Mouse (Mus musculus) heart, postnatal 14 days (tissue): ENCODE measurements at regions not wholly inside any gene's neighbourhood (a gene's known extent, or its start where the extent isn't known, plus 50 kb on each side); places are given as distances from the start of the nearest gene placed in this dataset.
A peak's percentile ranks its signal among the peaks of the same experiment; 100 is the strongest.

Experiments used
- DNase-seq, 2 experiments: peaks; one replicate each; pipeline ENCODE4 v3.0.0; 2021 to 2022
- intact Hi-C: fragments of 180-260 bp; cut with DNase I; formaldehyde crosslinking; loops from one replicate; pipeline ENCODE4 v1.15.1; 2025

DNA sequence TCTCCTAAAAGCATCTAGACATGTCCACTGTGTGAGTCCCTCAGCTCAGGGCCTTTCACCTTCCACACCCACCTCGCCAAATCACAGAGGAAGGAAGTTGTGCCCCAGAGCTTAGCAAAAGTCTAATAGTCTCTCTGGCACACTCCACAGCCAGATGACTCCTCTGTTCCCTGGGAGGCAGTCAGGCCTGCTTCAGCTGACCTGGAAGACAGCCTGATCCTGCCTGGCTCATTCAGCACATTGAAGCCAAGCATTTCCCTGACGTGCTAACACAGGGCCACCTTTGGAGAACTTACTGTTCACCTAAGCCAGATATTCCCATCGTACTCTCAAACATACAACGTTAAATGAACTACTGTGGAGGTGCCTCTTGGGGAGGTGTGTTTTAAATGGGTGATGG is 87.2 kb upstream of the Nphp3 start:
- intact Hi-C loops: no loop called here
- peak; percentile 7 for DNase-seq

- intact Hi-C loops: no loop called here
- DNase-seq: no peak
Measured at GRCm38 (mm10) chr9:103917771-103918170, 84.6 kb upstream of the Nphp3 start.

- intact Hi-C loops: no loop called here
- no peak for DNase-seq
Measured at GRCm38 (mm10) chr9:103922356-103922755, 80.0 kb upstream of the Nphp3 start.

- intact Hi-C loops: no loop called here
- DNase-seq: no peak
Measured at GRCm38 (mm10) chr9:103924641-103925040, 77.7 kb upstream of the Nphp3 start.

DNA sequence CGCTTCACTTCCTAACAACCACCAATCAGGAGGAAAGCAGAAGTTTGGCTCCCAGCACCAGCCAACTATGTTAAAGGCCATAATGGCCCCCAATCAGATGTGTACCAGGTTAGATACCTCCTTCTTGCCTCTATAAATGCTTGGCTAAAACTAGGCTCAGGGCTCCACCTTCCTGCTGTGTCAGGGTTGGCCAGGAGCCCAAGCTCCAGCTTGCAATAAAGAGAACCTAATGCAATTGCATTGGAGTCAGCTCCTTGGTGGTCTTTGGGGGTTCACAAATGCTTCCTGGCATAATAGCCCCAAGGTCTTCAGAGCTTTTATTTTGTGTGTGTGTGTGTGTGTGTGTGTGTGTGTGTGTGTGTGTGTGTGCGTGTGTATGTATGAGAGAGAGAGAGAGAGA is 76.9 kb upstream of the Nphp3 start:
- intact Hi-C loops: no loop called here
- DNase-seq: peak in 1 of 2 experiments; percentile 21

- no peak for DNase-seq
- intact Hi-C loops: no loop called here
Measured at GRCm38 (mm10) chr9:103928744-103929527, 73.4 kb upstream of the Nphp3 start.

DNA sequence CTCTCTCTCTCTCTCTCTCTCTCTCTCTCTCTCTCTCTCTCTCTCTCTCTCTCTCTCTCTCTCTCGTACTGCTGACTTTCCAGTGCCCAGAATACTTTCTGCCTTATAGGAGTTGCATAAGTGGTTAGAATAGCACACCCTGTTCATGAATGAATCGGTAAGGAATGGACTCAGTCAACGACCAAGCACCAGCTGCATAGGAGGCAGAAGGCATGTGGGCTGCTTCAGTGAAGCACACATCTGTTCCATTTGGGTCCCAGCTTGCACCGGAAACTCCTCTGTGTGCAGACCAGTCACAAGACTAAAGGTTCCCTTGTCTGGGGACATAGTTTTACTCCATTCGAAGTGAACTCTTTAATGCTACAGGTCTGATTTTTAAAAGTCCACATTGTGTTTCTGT is 64.3 kb upstream of the Nphp3 start:
- intact Hi-C loops: no loop called here
- no peak for DNase-seq

DNA sequence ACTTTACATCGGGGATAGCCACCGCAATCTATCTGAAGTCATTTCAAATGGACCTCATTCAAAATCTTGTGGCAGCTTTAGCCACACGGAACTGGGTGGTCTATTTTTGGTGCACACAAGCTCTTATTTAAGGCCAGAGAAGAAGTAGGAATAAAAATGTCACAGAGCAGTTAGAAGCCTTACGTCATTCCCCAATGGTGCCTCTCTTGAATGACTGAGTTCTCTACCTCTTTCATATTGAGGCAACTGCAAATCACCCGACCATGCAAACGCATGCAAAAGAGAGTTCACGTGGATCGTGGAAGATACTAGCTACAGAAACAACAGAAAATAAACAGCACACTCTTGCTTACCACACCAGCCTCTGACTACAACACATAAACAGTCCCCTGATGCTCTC is 62.3 kb upstream of the Nphp3 start:
- no peak for DNase-seq
- intact Hi-C loops: no loop called here

DNA sequence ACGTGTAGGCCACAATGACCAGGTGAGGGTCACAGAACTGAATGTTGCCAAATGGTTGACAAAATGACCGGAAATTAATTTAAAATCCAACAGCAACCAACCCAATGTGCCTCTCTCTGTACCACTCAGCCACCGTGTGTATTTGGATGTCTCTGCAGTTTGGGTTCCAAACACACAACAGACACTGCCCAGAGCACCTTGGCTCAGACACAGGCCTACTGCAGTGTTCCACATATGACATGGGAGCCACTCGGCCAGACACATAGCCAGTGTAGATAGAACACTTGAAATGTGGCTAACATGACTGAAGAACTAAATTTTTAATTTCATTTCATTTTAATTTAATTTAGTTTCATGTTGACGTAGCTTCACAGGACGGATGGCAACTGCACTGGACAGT is 61.8 kb upstream of the Nphp3 start:
- DNase-seq: no peak
- intact Hi-C loops: no loop called here

- no peak for DNase-seq
- intact Hi-C loops: no loop called here
Measured at GRCm38 (mm10) chr9:103941176-103941900, 61.0 kb upstream of the Nphp3 start.

DNA sequence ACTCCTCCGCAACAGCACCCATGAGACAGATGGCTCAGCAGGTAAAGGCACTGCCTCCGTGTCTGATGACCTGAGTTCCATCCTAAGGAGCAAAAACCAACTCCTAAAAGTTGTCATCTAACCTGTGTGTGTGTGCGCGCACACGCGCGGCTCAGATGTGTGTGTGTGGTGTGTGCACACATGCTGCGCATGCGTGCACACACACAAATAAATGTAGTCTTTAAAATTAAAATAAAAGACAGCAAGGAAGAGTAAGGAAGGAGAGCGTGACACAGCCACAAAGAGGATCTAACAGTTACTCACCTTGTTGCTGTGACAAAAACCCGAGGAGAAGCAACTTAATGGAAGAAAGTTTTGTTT is 60.5 kb upstream of the Nphp3 start:
- no peak for DNase-seq
- intact Hi-C loops: no loop called here

DNA sequence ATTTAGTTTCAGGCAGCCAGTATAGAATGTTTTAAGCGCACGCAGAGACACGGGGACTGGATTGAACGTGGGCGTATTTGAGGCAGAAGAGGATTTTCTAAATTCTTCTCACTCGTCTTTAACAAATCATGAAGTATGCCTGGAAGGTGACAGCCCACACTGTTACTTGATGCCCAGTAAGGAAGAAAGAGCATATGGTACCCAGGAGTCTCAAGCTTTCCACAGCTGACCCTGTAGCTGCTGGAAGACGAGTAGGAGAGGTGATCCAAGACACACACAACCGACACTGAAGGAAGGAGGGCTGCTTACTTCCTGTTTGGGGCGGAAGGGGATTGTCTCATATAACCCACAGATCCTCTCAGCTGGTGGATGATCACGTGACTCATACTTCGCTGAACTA is 56.9 kb upstream of the Nphp3 start:
- DNase-seq: no peak
- intact Hi-C loops: no loop called here

DNA sequence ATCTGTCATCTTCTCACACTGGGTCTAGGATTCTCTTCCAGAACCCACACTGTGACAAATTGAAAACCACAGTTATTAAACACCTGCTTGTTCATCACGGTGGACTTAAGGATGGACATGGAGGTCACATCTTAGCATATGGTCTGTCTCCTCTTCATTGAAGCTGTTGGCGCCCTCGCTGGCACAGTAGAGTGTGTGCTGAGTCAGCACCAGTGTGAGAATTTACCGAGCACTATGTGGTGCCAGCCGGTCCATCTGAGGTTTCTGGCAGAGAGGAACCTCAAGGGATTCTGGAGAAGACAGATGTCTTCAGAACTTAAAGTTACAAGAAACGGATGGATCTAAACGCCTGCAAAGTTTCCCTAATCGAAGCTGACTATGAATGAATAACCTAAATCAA is 50.5 kb upstream of the Nphp3 start:
- DNase-seq: no peak
- intact Hi-C loops: no loop called here
